Mouse (Mus musculus): ENCODE data around the gene Tlk2. TPM values are rescaled to one million over a fixed set of nuclear protein-coding genes. Genes with fewer than 3 reads are reported as not detected.

Gene Tlk2
- polyA plus RNA-seq, 1 experiment, result 90.1 TPM

DNA sequence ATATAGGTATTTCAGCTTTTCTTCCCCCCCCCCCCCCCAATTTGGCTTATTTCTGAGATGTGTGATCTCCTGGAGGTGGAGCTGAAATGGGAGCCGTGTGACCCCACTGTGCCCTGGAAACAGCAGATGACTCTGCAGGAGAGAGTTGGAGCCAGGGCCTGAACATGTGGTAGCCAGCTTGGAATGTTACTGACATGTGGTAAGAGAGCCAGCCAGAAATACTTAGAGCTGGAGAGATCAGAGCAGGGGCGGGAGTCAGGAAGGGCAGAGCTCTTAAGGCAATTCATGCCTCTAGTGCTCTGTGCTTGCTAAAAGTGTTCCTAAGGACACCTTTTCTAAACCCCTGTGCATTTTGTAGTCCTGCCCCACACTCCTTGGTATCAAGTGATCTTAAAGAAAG lies 103.9 kb downstream of the Tlk2 start:
- TF ChIP-seq CTCF (IDR thresholded peaks at IDR 0.05; ENCODE audit: control insufficient read depth, insufficient read depth, insufficient replicate concordance, low read depth, low read length) (no peak), POLR2A (IDR thresholded peaks at IDR 0.05; ENCODE audit: control insufficient read depth, low read depth, low read length) (no peak)
- Histone ChIP-seq H3K27ac (ENCODE audit: control insufficient read depth, insufficient read depth, low read depth, low read length) (no peak overlapping the region), H3K36me3 (ENCODE audit: control insufficient read depth, insufficient read depth, low read length) (peaks cover 1% of the 10 kb centered on the region)

DNA sequence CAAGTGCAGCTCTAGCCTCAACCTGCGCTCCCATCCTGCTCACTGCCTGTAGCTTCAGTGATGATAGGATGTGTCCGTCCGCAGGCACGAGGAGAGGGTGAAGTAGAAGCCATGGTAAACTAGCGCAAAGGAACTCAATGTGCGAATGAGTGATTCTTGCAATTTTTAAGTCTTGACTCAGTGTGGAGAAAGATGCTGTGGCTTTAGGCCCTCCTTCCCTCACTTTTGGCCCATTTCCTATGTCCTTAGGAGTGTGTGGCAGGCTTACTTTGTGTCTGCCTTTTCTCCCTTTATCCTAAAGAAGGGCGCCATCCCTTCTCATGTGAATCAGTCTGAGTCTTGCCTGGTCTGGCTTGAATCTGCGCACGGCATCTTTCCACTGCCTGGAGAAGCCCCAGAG lies 104.4 kb downstream of the Tlk2 start:
- Histone ChIP-seq H3K4me1 (ENCODE audit: control insufficient read depth, insufficient read depth, low read length) (no peaks in the 10 kb centered on the region), H3K27me3 (ENCODE audit: control insufficient read depth, insufficient read depth, low read length) (no peaks in the 10 kb centered on the region), H3K27ac (ENCODE audit: control insufficient read depth, insufficient read depth, low read depth, low read length) (no peak overlapping the region), H3K4me3 (ENCODE audit: control insufficient read depth, low read depth, low read length) (no peak overlapping the region), H3K36me3 (ENCODE audit: control insufficient read depth, insufficient read depth, low read length) (peaks cover 1% of the 10 kb centered on the region)
- no peak for TF ChIP-seq CTCF (IDR thresholded peaks at IDR 0.05; ENCODE audit: control insufficient read depth, insufficient read depth, insufficient replicate concordance, low read depth, low read length)
- TF ChIP-seq POLR2A (IDR thresholded peaks at IDR 0.05; ENCODE audit: control insufficient read depth, low read depth, low read length), result no peak

More for the DNA sequence above, 103.9 kb downstream of the Tlk2 start:
- H3K4me3 ChIP-seq (ENCODE audit: control insufficient read depth, low read depth, low read length), result no peak overlapping the region
- no peaks in the 10 kb centered on the region for H3K27me3 ChIP-seq (ENCODE audit: control insufficient read depth, insufficient read depth, low read length)
- no peaks in the 10 kb centered on the region for H3K4me1 ChIP-seq (ENCODE audit: control insufficient read depth, insufficient read depth, low read length)

- Histone ChIP-seq H3K4me3 (ENCODE audit: control insufficient read depth, low read depth, low read length) (no peak overlapping the region), H3K27ac (ENCODE audit: control insufficient read depth, insufficient read depth, low read depth, low read length) (no peak overlapping the region), H3K36me3 (ENCODE audit: control insufficient read depth, insufficient read depth, low read length) (peaks cover 1% of the 10 kb centered on the region), H3K4me1 (ENCODE audit: control insufficient read depth, insufficient read depth, low read length) (no peaks in the 10 kb centered on the region), H3K27me3 (ENCODE audit: control insufficient read depth, insufficient read depth, low read length) (no peaks in the 10 kb centered on the region)
- TF ChIP-seq POLR2A (IDR thresholded peaks at IDR 0.05; ENCODE audit: control insufficient read depth, low read depth, low read length) (no peak), CTCF (IDR thresholded peaks at IDR 0.05; ENCODE audit: control insufficient read depth, insufficient read depth, insufficient replicate concordance, low read depth, low read length) (no peak)
Observed at GRCm38 (mm10) chr11:105285720-105286119, 107.1 kb downstream of the Tlk2 start.

- H3K4me3 ChIP-seq (ENCODE audit: control insufficient read depth, low read depth, low read length), result no peak overlapping the region
- H3K27ac ChIP-seq (ENCODE audit: control insufficient read depth, insufficient read depth, low read depth, low read length), result no peak overlapping the region
- no peaks in the 10 kb centered on the region for H3K27me3 ChIP-seq (ENCODE audit: control insufficient read depth, insufficient read depth, low read length)
- H3K4me1 ChIP-seq (ENCODE audit: control insufficient read depth, insufficient read depth, low read length), result peaks cover 23% of the 10 kb centered on the region
- H3K36me3 ChIP-seq (ENCODE audit: control insufficient read depth, insufficient read depth, low read length), result no peaks in the 10 kb centered on the region
- no peak for TF ChIP-seq CTCF (IDR thresholded peaks at IDR 0.05; ENCODE audit: control insufficient read depth, insufficient read depth, insufficient replicate concordance, low read depth, low read length)
- no peak for TF ChIP-seq POLR2A (IDR thresholded peaks at IDR 0.05; ENCODE audit: control insufficient read depth, low read depth, low read length)
Observed at GRCm38 (mm10) chr11:105289403-105289802, 110.8 kb downstream of the Tlk2 start.

DNA sequence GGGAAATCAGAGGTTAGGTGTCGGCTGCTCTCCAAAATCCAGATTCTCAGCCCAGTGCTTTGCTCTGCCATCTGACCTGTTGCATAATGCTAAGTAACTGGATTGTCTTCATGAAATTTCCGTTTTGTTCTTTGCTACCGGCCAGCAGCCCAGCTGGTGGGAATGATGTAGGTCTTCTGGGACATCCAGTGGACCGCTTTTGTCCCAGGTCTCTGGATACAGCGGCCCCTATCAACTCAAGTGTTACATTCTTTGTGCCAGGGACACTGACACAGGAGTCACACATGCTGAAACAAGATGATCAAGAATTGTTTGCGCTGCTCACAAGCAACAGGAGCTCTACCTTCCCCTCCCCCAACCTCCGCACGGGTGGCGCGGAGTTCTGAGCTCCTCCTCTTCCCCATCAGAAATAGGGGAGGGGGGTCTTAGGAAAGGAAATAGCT lies 113.1 kb downstream of the Tlk2 start:
- peaks cover 23% of the 10 kb centered on the region for H3K4me1 ChIP-seq (ENCODE audit: control insufficient read depth, insufficient read depth, low read length)

GRCm38 (mm10) chr11:105292124-105293071 lies 113.8 kb downstream of the Tlk2 start, which contains the start of gene Mrc2:
TSS of gene Mrc2 (plus strand) at chr11:105292643.
- Histone ChIP-seq H3K4me3 (ENCODE audit: control insufficient read depth, low read depth, low read length) (peak within 1 kb of the TSS; percentile 82), H3K27me3 (ENCODE audit: control insufficient read depth, insufficient read depth, low read length) (no peaks in the 10 kb centered on the region), H3K36me3 (ENCODE audit: control insufficient read depth, insufficient read depth, low read length) (no peaks in the 10 kb centered on the region), H3K4me1 (ENCODE audit: control insufficient read depth, insufficient read depth, low read length) (peaks cover 23% of the 10 kb centered on the region), H3K27ac (ENCODE audit: control insufficient read depth, insufficient read depth, low read depth, low read length) (no peak within 1 kb of the TSS; the same call in 1 of the 2 replicates)
- TF ChIP-seq CTCF (IDR thresholded peaks at IDR 0.05; ENCODE audit: control insufficient read depth, insufficient read depth, insufficient replicate concordance, low read depth, low read length) (no peak), POLR2A (IDR thresholded peaks at IDR 0.05; ENCODE audit: control insufficient read depth, low read depth, low read length) (no peak)

More for the DNA sequence above, 113.1 kb downstream of the Tlk2 start:
- Histone ChIP-seq H3K27ac (ENCODE audit: control insufficient read depth, insufficient read depth, low read depth, low read length) (no peak overlapping the region), H3K27me3 (ENCODE audit: control insufficient read depth, insufficient read depth, low read length) (no peaks in the 10 kb centered on the region), H3K36me3 (ENCODE audit: control insufficient read depth, insufficient read depth, low read length) (no peaks in the 10 kb centered on the region), H3K4me3 (ENCODE audit: control insufficient read depth, low read depth, low read length) (peak overlapping the region; percentile 82)
- TF ChIP-seq CTCF (IDR thresholded peaks at IDR 0.05; ENCODE audit: control insufficient read depth, insufficient read depth, insufficient replicate concordance, low read depth, low read length), result no peak
- no peak for TF ChIP-seq POLR2A (IDR thresholded peaks at IDR 0.05; ENCODE audit: control insufficient read depth, low read depth, low read length)

DNA sequence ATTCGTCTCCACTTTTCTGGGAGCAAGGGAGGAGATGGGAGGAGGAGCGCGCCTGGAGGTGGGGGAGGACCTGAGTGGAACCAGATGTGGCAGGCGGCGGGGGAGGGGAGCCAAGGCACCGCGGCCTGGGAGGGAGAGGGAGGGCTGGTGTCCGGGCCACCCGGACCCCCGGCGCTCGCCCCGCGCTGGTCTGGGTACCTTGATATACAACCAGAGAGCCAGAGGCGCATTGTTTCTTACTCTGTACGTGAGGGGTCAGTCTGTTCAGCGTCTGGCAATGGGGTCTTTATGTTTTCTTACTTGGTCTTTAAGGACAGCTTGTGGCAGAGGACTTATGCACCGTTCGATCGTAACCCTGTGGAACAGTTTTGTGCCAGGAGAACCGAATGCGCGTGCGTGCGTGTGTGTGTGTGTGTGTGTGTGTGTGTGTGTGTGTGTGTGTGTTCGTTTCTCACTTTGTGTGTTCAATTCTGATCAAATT lies 114.5 kb downstream of the Tlk2 start:
- Histone ChIP-seq H3K27me3 (ENCODE audit: control insufficient read depth, insufficient read depth, low read length) (no peaks in the 10 kb centered on the region), H3K4me3 (ENCODE audit: control insufficient read depth, low read depth, low read length) (peak overlapping the region; percentile 82), H3K27ac (ENCODE audit: control insufficient read depth, insufficient read depth, low read depth, low read length) (no peak overlapping the region), H3K4me1 (ENCODE audit: control insufficient read depth, insufficient read depth, low read length) (peaks cover 23% of the 10 kb centered on the region), H3K36me3 (ENCODE audit: control insufficient read depth, insufficient read depth, low read length) (no peaks in the 10 kb centered on the region)
- TF ChIP-seq POLR2A (IDR thresholded peaks at IDR 0.05; ENCODE audit: control insufficient read depth, low read depth, low read length) (no peak), CTCF (IDR thresholded peaks at IDR 0.05; ENCODE audit: control insufficient read depth, insufficient read depth, insufficient replicate concordance, low read depth, low read length) (no peak)
